Mouse (Mus musculus) myocyte (in vitro differentiated cells): ENCODE measurements around the gene Mical1. TPM values are rescaled to one million over a fixed set of nuclear protein-coding genes. Genes with fewer than 3 reads are reported as not detected.

ENCODE experiments used
- H3K27me3 ChIP-seq: one replicate; pipeline ENCODE4 v1.6.1; 2011; ENCODE audit not compliant: control insufficient read depth, insufficient read depth, insufficient read length
- H3K36me3 ChIP-seq: one replicate; pipeline ENCODE4 v1.6.1; 2011; ENCODE audit not compliant: control insufficient read depth, insufficient read depth
- H3K4me2 ChIP-seq: one replicate; pipeline ENCODE4 v1.6.1; 2011; ENCODE audit warnings: low read depth, control low read depth
- H3K4me3 ChIP-seq: one replicate; pipeline ENCODE4 v1.5.1; 2011; ENCODE audit warnings: mild to moderate bottlenecking, control low read depth, moderate library complexity
- H3K79me2 ChIP-seq: one replicate; pipeline ENCODE4 v1.6.1; 2011; ENCODE audit not compliant: control insufficient read depth, insufficient read depth
- H3ac ChIP-seq: one replicate; pipeline ENCODE4 v1.6.1; 2011; ENCODE audit not compliant: control insufficient read depth, insufficient read length
- CEBPB ChIP-seq: IDR thresholded peaks from 2 replicates; pipeline ENCODE4 v1.6.1; 2011; ENCODE audit warnings: mild to moderate bottlenecking, moderate library complexity; ENCODE audit not compliant: poor library complexity, insufficient read depth, severe bottlenecking
- E2F4 ChIP-seq: IDR thresholded peaks from one replicate; pipeline ENCODE4 v1.6.1; 2011; ENCODE audit warnings: mild to moderate bottlenecking, control low read depth, moderate library complexity; ENCODE audit not compliant: insufficient read depth
- MAX ChIP-seq: IDR thresholded peaks from one replicate; pipeline ENCODE4 v1.6.1; 2011; ENCODE audit warnings: low read depth, mild to moderate bottlenecking, control low read depth
- MYOD1 ChIP-seq, 3 experiments: IDR thresholded peaks; one replicate each; pipeline ENCODE4 v1.6.1; 2011; ENCODE audit warnings: control low read depth in 2 of 3, low read depth in 2 of 3, mild to moderate bottlenecking in 2 of 3, moderate library complexity in 1 of 3; ENCODE audit not compliant: insufficient read length in 2 of 3, control insufficient read depth in 1 of 3
- MYOG ChIP-seq, 3 experiments: IDR thresholded peaks; one replicate each; pipeline ENCODE4 v1.6.1; 2011; ENCODE audit warnings: control low read depth in 2 of 3, low read depth in 2 of 3, mild to moderate bottlenecking in 2 of 3; ENCODE audit not compliant: insufficient read length in 2 of 3, control insufficient read depth in 1 of 3, insufficient read depth in 1 of 3
- POLR2A ChIP-seq: IDR thresholded peaks from one replicate; pipeline ENCODE4 v1.6.1; 2011; ENCODE audit warnings: low read depth, mild to moderate bottlenecking, control low read depth, moderate library complexity; ENCODE audit not compliant: insufficient read length
- POLR2AphosphoS2 ChIP-seq: IDR thresholded peaks from one replicate; pipeline ENCODE4 v1.6.1; 2011; ENCODE audit warnings: low read depth, control low read depth; ENCODE audit not compliant: insufficient read length
- REST ChIP-seq: IDR thresholded peaks from one replicate; pipeline ENCODE4 v1.6.1; 2011; ENCODE audit warnings: mild to moderate bottlenecking, control low read depth, moderate library complexity; ENCODE audit not compliant: insufficient read depth, insufficient read length
- SRF ChIP-seq: IDR thresholded peaks from one replicate; pipeline ENCODE4 v1.6.1; 2011; ENCODE audit warnings: low read depth; ENCODE audit not compliant: control insufficient read depth, insufficient read length
- TCF12 ChIP-seq: IDR thresholded peaks from one replicate; pipeline ENCODE4 v1.6.1; 2011; ENCODE audit warnings: mild to moderate bottlenecking, control low read depth; ENCODE audit not compliant: poor library complexity, insufficient read depth, severe bottlenecking
- TCF3 ChIP-seq: IDR thresholded peaks from one replicate; pipeline ENCODE4 v1.6.1; 2011; ENCODE audit warnings: low read depth, control low read depth; ENCODE audit not compliant: insufficient read length
- USF1 ChIP-seq: IDR thresholded peaks from one replicate; pipeline ENCODE4 v1.6.1; 2011; ENCODE audit warnings: low read depth, mild to moderate bottlenecking, control low read depth, moderate library complexity
- polyA plus RNA-seq: library from polyadenylated mRNA; unstranded; fragments of >200 nt; fragmentation: generic; extraction: Trizol; gene quantifications from one replicate; pipeline ENCODE4 v1.2.1, GENCODE M21; 2012; ENCODE audit warnings: missing spikeins

The Mical1 gene
- polyA plus RNA-seq, 1 experiment: 77.0 TPM

DNA sequence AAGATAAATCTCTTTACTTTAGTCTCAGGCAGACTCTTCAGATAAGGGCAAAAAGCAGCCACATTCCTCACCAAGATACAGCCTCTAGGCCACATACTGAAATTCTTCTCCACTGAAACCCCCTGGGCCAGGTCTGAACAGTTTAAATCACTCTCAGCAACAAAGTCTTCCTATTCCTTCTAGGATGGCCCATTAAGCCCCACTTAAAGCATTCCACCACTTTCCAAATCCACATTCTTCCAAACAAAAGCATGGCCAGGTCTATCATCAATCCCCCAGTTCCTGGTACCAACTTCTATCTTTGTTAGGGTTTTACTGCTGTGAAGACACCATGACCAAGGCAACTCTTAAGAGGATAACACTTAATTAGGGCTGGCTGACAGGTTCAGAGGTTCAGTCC, 3.6 kb upstream of the Mical1 start:
- Histone ChIP-seq H3K27me3 (no peaks in the 10 kb centered on the region), H3K36me3 (no peaks in the 10 kb centered on the region), H3K79me2 (no peaks in the 10 kb centered on the region), H3ac (no peak overlapping the region), H3K4me2 (no peak overlapping the region), H3K4me3 (no peak overlapping the region)
- TF ChIP-seq MAX (no peak), USF1 (no peak), TCF3 (no peak), POLR2AphosphoS2 (no peak), POLR2A (no peak), TCF12 (no peak), MYOG (IDR thresholded peaks at IDR 0.05; ENCODE audit: control insufficient read depth in 1 of 3, insufficient read depth in 1 of 3, insufficient read length in 2 of 3, low read depth in 2 of 3) (no peak), REST (no peak), MYOD1 (IDR thresholded peaks at IDR 0.05; ENCODE audit: control insufficient read depth in 1 of 3, insufficient read length in 2 of 3, low read depth in 2 of 3) (no peak), SRF (no peak), E2F4 (no peak), CEBPB (no peak)

DNA sequence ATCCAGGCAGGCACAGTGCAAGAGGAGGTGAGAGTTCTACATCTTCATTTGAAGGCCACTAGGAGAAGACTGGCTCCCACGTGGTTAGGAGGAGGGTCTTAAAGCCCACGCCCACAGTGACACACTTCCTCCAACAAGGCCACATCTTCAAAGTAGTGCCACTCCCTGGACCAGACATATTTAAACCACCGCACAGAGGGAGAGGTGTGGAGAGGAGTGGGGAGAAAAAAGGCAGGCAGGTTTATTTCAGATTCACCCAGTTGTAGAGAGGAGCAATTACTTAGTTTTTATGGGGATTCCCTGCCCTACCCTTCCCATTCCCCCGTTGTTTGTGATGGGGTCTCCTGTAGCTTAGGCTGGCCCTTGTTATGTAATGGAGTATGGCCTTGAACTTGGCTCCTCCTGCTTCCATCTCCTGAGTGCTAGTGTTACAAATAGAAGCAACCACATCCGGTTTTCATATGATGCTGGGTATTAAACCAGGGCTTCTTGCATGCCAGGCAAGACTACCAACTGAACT, 3.1 kb upstream of the Mical1 start:
- no peaks in the 10 kb centered on the region for H3K27me3 ChIP-seq
- H3K4me3 ChIP-seq: no peak overlapping the region
- no peak overlapping the region for H3K4me2 ChIP-seq
- TF ChIP-seq TCF3: no peak
- no peak for TF ChIP-seq MAX
- no peak for TF ChIP-seq MYOD1 (IDR thresholded peaks at IDR 0.05; ENCODE audit: control insufficient read depth in 1 of 3, insufficient read length in 2 of 3, low read depth in 2 of 3)
- TF ChIP-seq CEBPB: no peak
- no peak for TF ChIP-seq USF1
- TF ChIP-seq REST: no peak
- TF ChIP-seq TCF12: no peak
- TF ChIP-seq POLR2A: no peak
- no peak for TF ChIP-seq SRF
- TF ChIP-seq E2F4: no peak
- TF ChIP-seq MYOG (IDR thresholded peaks at IDR 0.05; ENCODE audit: control insufficient read depth in 1 of 3, insufficient read depth in 1 of 3, insufficient read length in 2 of 3, low read depth in 2 of 3): no peak
- no peak for TF ChIP-seq POLR2AphosphoS2
- H3K36me3 ChIP-seq: no peaks in the 10 kb centered on the region
- no peak overlapping the region for H3ac ChIP-seq
- H3K79me2 ChIP-seq: no peaks in the 10 kb centered on the region

DNA sequence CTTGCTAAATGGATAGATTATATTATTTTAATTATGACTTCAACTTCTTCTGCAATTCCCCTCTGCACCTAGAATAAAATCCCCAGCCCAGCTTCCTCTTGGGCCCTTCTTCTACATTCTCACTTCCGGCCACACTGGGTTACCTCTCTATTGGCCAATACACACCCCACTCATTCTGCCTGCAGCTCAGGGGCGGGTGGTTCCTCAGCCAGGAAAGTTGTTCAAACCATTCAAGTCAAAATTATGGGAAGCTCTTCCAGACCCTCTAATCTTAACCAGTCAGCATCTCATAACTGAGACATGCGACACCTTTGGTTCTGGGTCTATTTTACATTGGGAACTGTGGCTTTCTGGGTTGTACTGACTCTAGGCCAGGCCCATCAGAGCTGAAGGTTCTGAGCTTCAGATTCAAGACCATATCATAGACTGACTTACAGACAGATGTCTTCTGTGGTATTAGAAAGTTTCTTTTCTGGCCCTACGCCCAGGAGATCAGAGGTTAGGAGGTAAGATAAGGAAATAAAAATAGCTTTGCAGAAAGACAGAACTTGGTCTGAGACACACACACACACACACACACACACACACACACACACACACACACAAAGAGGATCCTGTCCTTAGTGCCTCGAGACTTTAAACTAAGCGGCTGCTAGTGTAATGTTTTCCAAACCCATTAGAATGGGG, 2.2 kb upstream of the Mical1 start:
- H3K27me3 ChIP-seq: no peaks in the 10 kb centered on the region
- H3K79me2 ChIP-seq: no peaks in the 10 kb centered on the region
- H3K4me3 ChIP-seq: no peak overlapping the region
- no peaks in the 10 kb centered on the region for H3K36me3 ChIP-seq
- no peak overlapping the region for H3ac ChIP-seq
- TF ChIP-seq E2F4: no peak
- TF ChIP-seq CEBPB: no peak
- no peak for TF ChIP-seq TCF3
- no peak for TF ChIP-seq POLR2AphosphoS2
- TF ChIP-seq MAX: no peak
- no peak for TF ChIP-seq POLR2A
- TF ChIP-seq MYOD1 (IDR thresholded peaks at IDR 0.05; ENCODE audit: control insufficient read depth in 1 of 3, insufficient read length in 2 of 3, low read depth in 2 of 3): no peak
- TF ChIP-seq USF1: no peak
- no peak for TF ChIP-seq TCF12
- no peak overlapping the region for H3K4me2 ChIP-seq

DNA sequence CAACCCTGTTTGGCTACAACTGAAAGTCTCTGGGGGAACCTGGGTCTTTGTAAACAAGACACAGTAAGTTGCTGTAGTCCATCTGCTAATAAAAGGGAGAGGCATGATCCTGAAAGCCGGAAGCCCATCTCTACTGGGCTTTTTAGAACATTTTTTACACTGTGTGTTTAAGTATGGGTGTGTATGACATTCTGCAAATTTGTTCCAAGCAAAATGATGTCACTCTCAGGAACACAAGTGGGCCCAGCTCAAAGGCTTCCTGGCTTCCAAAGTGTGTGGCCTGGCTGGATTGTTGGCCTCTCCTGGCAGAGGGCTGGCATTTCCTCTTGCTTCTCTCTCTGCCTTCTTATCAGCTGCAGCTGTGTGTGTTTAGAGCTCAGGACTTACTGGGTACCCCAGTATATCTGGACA, 1.1 kb upstream of the Mical1 start:
- H3K4me2 ChIP-seq: peak overlapping the region; percentile 89
- no peaks in the 10 kb centered on the region for H3K36me3 ChIP-seq
- no peaks in the 10 kb centered on the region for H3K27me3 ChIP-seq
- H3K4me3 ChIP-seq: no peak overlapping the region
- no peaks in the 10 kb centered on the region for H3K79me2 ChIP-seq
- TF ChIP-seq MYOG (IDR thresholded peaks at IDR 0.05; ENCODE audit: control insufficient read depth in 1 of 3, insufficient read depth in 1 of 3, insufficient read length in 2 of 3, low read depth in 2 of 3): peak in 1 of 3 experiments; percentile 63
- TF ChIP-seq MYOD1 (IDR thresholded peaks at IDR 0.05; ENCODE audit: control insufficient read depth in 1 of 3, insufficient read length in 2 of 3, low read depth in 2 of 3): peak in 2 of 3 experiments; percentile 21 to 30
- TF ChIP-seq CEBPB: no peak
- H3ac ChIP-seq: no peak overlapping the region

DNA sequence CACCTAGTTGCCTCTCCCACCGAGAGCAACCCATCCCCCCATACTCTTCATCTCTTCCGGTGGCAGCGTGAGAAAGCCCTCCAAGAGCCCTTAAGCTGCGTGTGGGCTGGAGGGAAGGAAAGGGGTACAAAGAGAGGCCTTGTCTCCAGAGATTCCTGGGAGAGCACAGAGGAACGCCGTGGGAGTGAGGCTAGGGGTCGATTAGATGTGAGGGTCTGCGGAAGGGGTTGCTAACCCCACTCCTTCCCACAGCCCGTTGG, 834 bp downstream of the Mical1 start:
- TF ChIP-seq TCF12 (no peak), CEBPB (no peak), MYOD1 (IDR thresholded peaks at IDR 0.05; ENCODE audit: control insufficient read depth in 1 of 3, insufficient read length in 2 of 3, low read depth in 2 of 3) (no peak), REST (no peak), E2F4 (no peak), SRF (no peak), POLR2AphosphoS2 (no peak), MYOG (IDR thresholded peaks at IDR 0.05; ENCODE audit: control insufficient read depth in 1 of 3, insufficient read depth in 1 of 3, insufficient read length in 2 of 3, low read depth in 2 of 3) (no peak), TCF3 (no peak), MAX (no peak), POLR2A (no peak), USF1 (no peak)
- peak overlapping the region; percentile 47 for H3ac ChIP-seq
- peak overlapping the region; percentile 93 for H3K4me3 ChIP-seq
- H3K36me3 ChIP-seq: peaks cover 8% of the 10 kb centered on the region
- no peaks in the 10 kb centered on the region for H3K79me2 ChIP-seq
- H3K4me2 ChIP-seq: peak overlapping the region; percentile 89
- no peaks in the 10 kb centered on the region for H3K27me3 ChIP-seq
